ENCODE assay signal across 13 mouse cellular contexts in the genomic region with DNA sequence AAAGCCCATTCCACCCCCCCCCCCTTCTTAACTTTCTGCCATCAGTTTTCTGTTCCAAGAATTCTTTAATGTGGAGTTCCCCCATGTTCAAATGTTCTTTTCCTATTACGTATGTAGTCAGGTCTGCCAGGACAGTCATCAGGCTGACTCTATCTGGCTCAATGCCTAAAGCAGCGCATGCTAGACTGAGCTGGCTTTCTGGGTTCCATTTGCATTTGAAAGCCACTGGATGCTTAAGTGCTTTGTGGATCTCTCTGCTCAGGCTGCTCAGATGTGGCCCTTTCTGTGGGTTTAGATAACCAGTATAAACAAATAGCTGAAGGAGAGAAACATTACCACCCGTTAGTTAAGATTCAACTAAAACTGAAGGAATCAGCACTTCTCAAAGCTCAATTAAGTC.
DNase-seq lines count a peak whose midpoint lies in the region; ATAC-seq and TF ChIP-seq lines count a peak whose summit lies in the region.
"Had no signal": no experiment of that assay in that cellular context is flagged by ENCODE, and none has a peak within 500 bp of the region (broad histone marks: within the 10 kb centered on the region; RNA-seq: fewer than 3 reads in every experiment).

No protein-coding gene starts in this region.

- peak; percentile 5 for DNase-seq in adrenal gland, postnatal 14 days
- no peak for DNase-seq in adrenal gland, adult 8-10 months
- peak; percentile 21 for DNase-seq in neural tube, embryonic 11.5 days (ENCODE audit: low spot score)
- DNase-seq in neural tube, embryonic 10.5 days (ENCODE audit: extremely low spot score, low spot score): no peak
- no peak for DNase-seq in gastrocnemius, adult 2 months
- DNase-seq in heart, adult 2 months: no peak
- DNase-seq: cerebellum, postnatal 36 days; kidney, postnatal 10 days; liver had no signal

- H3K4me2 ChIP-seq in neural tube, embryonic 11.5 days (ENCODE audit: low read depth): no peak overlapping the region
- H3K4me2 ChIP-seq in hindbrain, embryonic 13.5 days: no peak overlapping the region
- no peak overlapping the region for H3K4me2 ChIP-seq in neural tube, embryonic 14.5 days (ENCODE audit: low read depth, low read length)
- H3K4me2 ChIP-seq: heart, embryonic 15.5 days had no signal

- no peak overlapping the region for H3K9ac ChIP-seq in neural tube, embryonic 11.5 days (ENCODE audit: low read length)
- H3K9ac ChIP-seq in hindbrain, embryonic 13.5 days: no peak overlapping the region
- no peak overlapping the region for H3K9ac ChIP-seq in neural tube, embryonic 14.5 days (replicated peaks; ENCODE audit: low read depth, low read length)
- H3K9ac ChIP-seq in heart, adult 2 months (ENCODE audit: low read depth, low read length): no peak overlapping the region
- H3K9ac ChIP-seq: heart, embryonic 15.5 days had no signal

- H3K4me3 ChIP-seq in neural tube, embryonic 11.5 days (ENCODE audit: low read depth, low read length): no peak overlapping the region
- no peak overlapping the region for H3K4me3 ChIP-seq in hindbrain, embryonic 13.5 days
- H3K4me3 ChIP-seq in neural tube, embryonic 14.5 days (ENCODE audit: low read depth, low read length): no peak overlapping the region
- H3K4me3 ChIP-seq in gastrocnemius, adult 2 months: no peak overlapping the region
- H3K4me3 ChIP-seq in heart, adult 2 months: no peak overlapping the region
- H3K4me3 ChIP-seq: heart, embryonic 15.5 days; megakaryocyte, embryonic 14.5 days had no signal

- WGBS in neural tube, embryonic 11.5 days: 31% methylated on average over 3 of the region's 3 CpGs
- 7% methylated on average over 3 of the region's 3 CpGs for WGBS in hindbrain, embryonic 13.5 days
- 15% methylated on average over 3 of the region's 3 CpGs for WGBS in neural tube, embryonic 14.5 days
- WGBS in heart, adult 2 months: 29% methylated on average over 3 of the region's 3 CpGs

- no peak for TF ChIP-seq CTCF in gastrocnemius, adult 2 months (IDR thresholded peaks at IDR 0.05)
- no peak for TF ChIP-seq CTCF in heart, adult 2 months (IDR thresholded peaks at IDR 0.05)

- no peaks in the 10 kb centered on the region for H3K36me3 ChIP-seq in neural tube, embryonic 11.5 days (ENCODE audit: control insufficient read depth, insufficient read depth, low read length)
- no peaks in the 10 kb centered on the region for H3K36me3 ChIP-seq in hindbrain, embryonic 13.5 days
- H3K36me3 ChIP-seq in neural tube, embryonic 14.5 days (ENCODE audit: control insufficient read depth, insufficient read depth, low read length): no peaks in the 10 kb centered on the region
- H3K36me3 ChIP-seq in heart, adult 2 months (ENCODE audit: control insufficient read depth, insufficient read depth, low read length): no peaks in the 10 kb centered on the region
- H3K36me3 ChIP-seq: heart, embryonic 15.5 days had no signal

- no peak for TF ChIP-seq EP300 in heart, adult 2 months (IDR thresholded peaks at IDR 0.05; ENCODE audit: insufficient read depth, low read depth, low read length)

- ATAC-seq in neural tube, embryonic 11.5 days (ENCODE audit: insufficient read depth, low FRiP score, low TSS enrichment): peak; percentile 80; the same call in 1 of the 2 replicates
- ATAC-seq in hindbrain, embryonic 13.5 days (ENCODE audit: low FRiP score): peak; percentile 90
- ATAC-seq in neural tube, embryonic 14.5 days (ENCODE audit: low read depth): peak; percentile 80

- intact Hi-C loops in gastrocnemius, adult 2 months (cut with DNase I): no loop called here
- intact Hi-C loops in heart, adult 2 months (cut with DNase I): no loop called here

- H3K9me3 ChIP-seq in neural tube, embryonic 11.5 days (ENCODE audit: control insufficient read depth, low read length): no peaks in the 10 kb centered on the region
- no peaks in the 10 kb centered on the region for H3K9me3 ChIP-seq in hindbrain, embryonic 13.5 days
- no peaks in the 10 kb centered on the region for H3K9me3 ChIP-seq in neural tube, embryonic 14.5 days (ENCODE audit: control insufficient read depth, low read length)
- H3K9me3 ChIP-seq: heart, embryonic 15.5 days; megakaryocyte, embryonic 14.5 days had no signal

- TF ChIP-seq POLR2A in heart, adult 2 months (IDR thresholded peaks at IDR 0.05; ENCODE audit: insufficient read depth, low read depth, low read length): no peak

- H3K27ac ChIP-seq in neural tube, embryonic 11.5 days (ENCODE audit: low read depth, low read length): no peak overlapping the region
- H3K27ac ChIP-seq in hindbrain, embryonic 13.5 days: no peak overlapping the region
- H3K27ac ChIP-seq in neural tube, embryonic 14.5 days (ENCODE audit: low read depth, low read length): no peak overlapping the region
- no peak overlapping the region for H3K27ac ChIP-seq in gastrocnemius, adult 2 months
- no peak overlapping the region for H3K27ac ChIP-seq in heart, adult 2 months
- H3K27ac ChIP-seq: heart, embryonic 15.5 days had no signal

- H3K4me1 ChIP-seq in neural tube, embryonic 11.5 days (ENCODE audit: control insufficient read depth, insufficient read depth, low read length): no peaks in the 10 kb centered on the region
- no peaks in the 10 kb centered on the region for H3K4me1 ChIP-seq in hindbrain, embryonic 13.5 days (replicated peaks)
- H3K4me1 ChIP-seq in neural tube, embryonic 14.5 days (ENCODE audit: control insufficient read depth, insufficient read depth, low read length): no peaks in the 10 kb centered on the region
- H3K4me1 ChIP-seq in heart, adult 2 months (ENCODE audit: control insufficient read depth, insufficient read depth, low read length): no peaks in the 10 kb centered on the region
- H3K4me1 ChIP-seq: heart, embryonic 15.5 days; megakaryocyte, embryonic 14.5 days had no signal

- H3K27me3 ChIP-seq in neural tube, embryonic 11.5 days (ENCODE audit: control insufficient read depth, insufficient read depth, low read length): no peaks in the 10 kb centered on the region
- H3K27me3 ChIP-seq in hindbrain, embryonic 13.5 days: no peaks in the 10 kb centered on the region
- no peaks in the 10 kb centered on the region for H3K27me3 ChIP-seq in neural tube, embryonic 14.5 days (ENCODE audit: control insufficient read depth, insufficient read depth, low read length)
- no peaks in the 10 kb centered on the region for H3K27me3 ChIP-seq in heart, adult 2 months (ENCODE audit: control insufficient read depth, insufficient read depth, low read length)
- H3K27me3 ChIP-seq: heart, embryonic 15.5 days; megakaryocyte, embryonic 14.5 days had no signal

- H3K79me2 ChIP-seq in heart, adult 2 months (replicated peaks; ENCODE audit: control insufficient read depth, insufficient read depth, low read length): no peaks in the 10 kb centered on the region

Comparison
In these comparisons a context has a peak if more than half of its experiments do, and no peak if none do; other contexts are left out.
1. DNase-seq: peak in adrenal gland, postnatal 14 days (single experiment) and neural tube, embryonic 11.5 days (single experiment); none in adrenal gland, adult 8-10 months (single experiment), neural tube, embryonic 10.5 days (single experiment), gastrocnemius, adult 2 months (single experiment) and heart, adult 2 months (0 of 2).
2. Peak in every context shown above with its lines, with median percentiles within 50 percentile points of each other: ATAC-seq.